Mouse (Mus musculus) stomach, embryonic 14.5 days (tissue): ENCODE data around the gene Tlr7. TPM values are rescaled to one million over a fixed set of nuclear protein-coding genes. Genes with fewer than 3 reads are reported as not detected.

ENCODE experiments used
- ATAC-seq: fragments of 200-750 bp; cut with Nextera tagmentation; 2 replicates; pipeline ENCODE4 v1.8.0; 2017; ENCODE audit warnings: low read depth, moderate TSS enrichment; ENCODE audit not compliant: insufficient number of reproducible peaks, insufficient read depth, low FRiP score
- H3K27ac ChIP-seq: fragments of 300-500 bp; sonication (generic); 2 replicates; pipeline ENCODE4 v1.5.1; 2014; ENCODE audit warnings: mild to moderate bottlenecking, low read length, moderate library complexity, mixed read lengths
- H3K27me3 ChIP-seq: fragments of 300-500 bp; sonication (generic); 2 replicates; pipeline ENCODE4 v1.6.1; 2014; ENCODE audit warnings: low read length, control low read depth, mixed read lengths; ENCODE audit not compliant: control insufficient read depth, insufficient read depth
- H3K36me3 ChIP-seq: fragments of 300-500 bp; sonication (generic); 2 replicates; pipeline ENCODE4 v1.6.1; 2014; ENCODE audit warnings: mild to moderate bottlenecking, control low read depth, low read length, moderate library complexity, mixed read lengths; ENCODE audit not compliant: control insufficient read depth, insufficient read depth
- H3K4me1 ChIP-seq: fragments of 300-500 bp; sonication (generic); 2 replicates; pipeline ENCODE4 v1.6.1; 2014; ENCODE audit warnings: low read length, control low read depth, mixed read lengths; ENCODE audit not compliant: control insufficient read depth, insufficient read depth
- H3K4me2 ChIP-seq: fragments of 300-500 bp; sonication (generic); replicated peaks from 2 replicates; pipeline ENCODE4 v1.6.1; 2014; ENCODE audit warnings: low read depth, low read length, control low read depth
- H3K4me3 ChIP-seq: fragments of 300-500 bp; sonication (generic); 2 replicates; pipeline ENCODE4 v1.5.1; 2014; ENCODE audit warnings: low read depth, low read length, control low read depth
- H3K9ac ChIP-seq: fragments of 300-500 bp; sonication (generic); replicated peaks from 2 replicates; pipeline ENCODE4 v1.6.1; 2014; ENCODE audit warnings: low read depth, mild to moderate bottlenecking, control low read depth, low read length, moderate library complexity, mixed read lengths
- H3K9me3 ChIP-seq: fragments of 300-500 bp; sonication (generic); 2 replicates; pipeline ENCODE4 v1.6.1; 2016; ENCODE audit warnings: low read depth, low read length, control low read depth; ENCODE audit not compliant: control insufficient read depth
- WGBS: fragments of 180-500 bp; shearing (Covaris S2); extraction: QIAGEN DNeasy Blood & Tissue Kit; methylation state at CpG from one replicate; pipeline ENCODE4 v1.1.7; 2014; 5-methylcytosine and 5-hydroxymethylcytosine counted together
- polyA plus RNA-seq: library from polyadenylated mRNA; unstranded; fragments of >200 nt; fragmentation: Nextera tagmentation; extraction: Ambion mirVana; gene quantifications from 2 replicates; pipeline ENCODE4 v1.2.1, GENCODE M21; 2014

Gene Tlr7
- polyA plus RNA-seq, 1 experiment from 2014 or later, result 0.88 TPM

DNA sequence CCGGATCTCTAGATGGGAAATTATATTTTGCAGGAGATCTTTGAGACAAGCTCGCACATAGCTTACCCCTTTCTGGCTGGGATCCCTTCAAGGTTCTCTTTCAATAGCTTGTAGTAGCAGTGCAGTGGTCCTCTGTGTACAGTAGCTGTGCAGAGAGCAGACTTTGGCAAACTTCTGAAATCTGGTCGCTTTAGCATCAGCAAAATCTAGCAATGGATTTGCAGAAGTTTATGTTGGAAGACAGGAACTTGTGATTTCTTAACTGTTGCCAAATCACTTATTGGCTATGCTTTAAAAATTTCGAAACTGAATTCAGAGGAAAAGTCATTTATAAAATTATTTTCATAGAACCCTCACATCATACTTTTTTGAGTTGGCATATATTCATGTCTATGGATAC, 66.3 kb downstream of the Tlr7 start, which contains the start of gene Tlr8:
Gene Tlr8, minus strand, starts transcription at position 244 of the 400 bp plus-strand sequence.
- Histone ChIP-seq H3K27me3 (0 out of 2 replicates have a peak, but pooled peaks cover 3% of the 10 kb centered on the region), H3K9ac (no peak within 1 kb of the TSS), H3K9me3 (no peaks in the 10 kb centered on the region), H3K4me3 (no peak within 1 kb of the TSS), H3K4me2 (no peak within 1 kb of the TSS), H3K36me3 (no peaks in the 10 kb centered on the region), H3K27ac (no peak within 1 kb of the TSS), H3K4me1 (no peaks in the 10 kb centered on the region)
- 69% methylated on average over 4 of the region's 4 CpGs for WGBS
- no peak for ATAC-seq

- no peak overlapping the region for H3K27ac ChIP-seq
- no peak overlapping the region for H3K4me3 ChIP-seq
- H3K9ac ChIP-seq, result no peak overlapping the region
- no peaks in the 10 kb centered on the region for H3K36me3 ChIP-seq
- H3K4me1 ChIP-seq, result no peaks in the 10 kb centered on the region
- H3K9me3 ChIP-seq, result no peaks in the 10 kb centered on the region
- H3K4me2 ChIP-seq, result no peak overlapping the region
- no peak for ATAC-seq
- H3K27me3 ChIP-seq, result 0 out of 2 replicates have a peak, but pooled peaks cover 3% of the 10 kb centered on the region
- WGBS, result 71% methylated on average over 4 of the region's 4 CpGs
Measured at GRCm38 (mm10) chrX:167263530-167263929, 66.8 kb downstream of the Tlr7 start.

Other genes with a start within 250 kb of the Tlr7 start
- 5,407 TPM in 2 replicates for gene Tmsb4x, start 121.2 kb downstream of the Tlr7 start, polyA plus RNA-seq
- gene Tlr8, start 66.2 kb downstream of the Tlr7 start, polyA plus RNA-seq, result 0.20 and 0.62 TPM in 2 replicates
- 28.6 and 31.0 TPM in 2 replicates for gene Prps2, start 52.2 kb upstream of the Tlr7 start, polyA plus RNA-seq